Mouse (Mus musculus) MEL (cell line): ENCODE measurements around the gene Nod1.

ENCODE experiments used
- BHLHE40 ChIP-seq: IDR thresholded peaks from 2 replicates; pipeline ENCODE4 v1.6.1; 2012; ENCODE audit warnings: low read depth, mild to moderate bottlenecking, inconsistent platforms, low read length, improper control_type of control experiment, borderline replicate concordance
- CTCF ChIP-seq, 3 experiments: IDR thresholded peaks in 2 of 3; conservative IDR thresholded peaks in 1 of 3; 2 replicates each; pipeline ENCODE4 v1.5.1; 2011 to 2012; ENCODE audit warnings: low read length in 3 of 3, low read depth in 2 of 3, mild to moderate bottlenecking in 2 of 3, improper control_type of control experiment in 1 of 3, inconsistent platforms in 1 of 3, mixed read lengths in 1 of 3, moderate library complexity in 1 of 3; ENCODE audit not compliant: control insufficient read depth in 1 of 3, insufficient read depth in 1 of 3, poor library complexity in 1 of 3, severe bottlenecking in 1 of 3
- GABPA ChIP-seq: IDR thresholded peaks from 2 replicates; pipeline ENCODE4 v1.6.1; 2012; ENCODE audit warnings: low read depth, mild to moderate bottlenecking, inconsistent platforms, low read length, improper control_type of control experiment, moderate library complexity
- GATA1 ChIP-seq: IDR thresholded peaks from 2 replicates; pipeline ENCODE4 v1.6.1; 2011; ENCODE audit warnings: low read depth, low read length, improper control_type of control experiment
- MAFK ChIP-seq: IDR thresholded peaks from 2 replicates; pipeline ENCODE4 v1.6.1; 2011; ENCODE audit warnings: low read depth, mild to moderate bottlenecking, low read length, improper control_type of control experiment, borderline replicate concordance
- MYB ChIP-seq: IDR thresholded peaks from 2 replicates; pipeline ENCODE4 v1.6.1; 2011; ENCODE audit warnings: mild to moderate bottlenecking, low read depth, low read length, improper control_type of control experiment
- POLR2A ChIP-seq, 2 experiments: IDR thresholded peaks; 2 replicates each; pipeline ENCODE4 v1.6.1; 2011 to 2012; ENCODE audit warnings: low read length in 2 of 2, mild to moderate bottlenecking in 2 of 2, control low read depth in 1 of 2, improper control_type of control experiment in 1 of 2, low read depth in 1 of 2, moderate library complexity in 1 of 2; ENCODE audit not compliant: control insufficient read depth in 1 of 2, insufficient read depth in 1 of 2, poor library complexity in 1 of 2
- TAL1 ChIP-seq: IDR thresholded peaks from 2 replicates; pipeline ENCODE4 v1.6.1; 2012; ENCODE audit warnings: mild to moderate bottlenecking, inconsistent platforms, low read length, moderate library complexity, mixed read lengths
- TCF12 ChIP-seq: IDR thresholded peaks from 2 replicates; pipeline ENCODE4 v1.6.1; 2014; ENCODE audit warnings: low read depth, mild to moderate bottlenecking, inconsistent platforms, low read length, improper control_type of control experiment, moderate library complexity

- TF ChIP-seq POLR2A (IDR thresholded peaks at IDR 0.05; ENCODE audit: control insufficient read depth in 1 of 2, insufficient read depth in 1 of 2, low read depth in 1 of 2, low read length in 2 of 2, poor library complexity in 1 of 2) (no peak), TCF12 (no peak), CTCF (IDR thresholded peaks at IDR 0.05 in 2 of 3, conservative IDR thresholded peaks at IDR 0.05 in 1 of 3; ENCODE audit: control insufficient read depth in 1 of 3, insufficient read depth in 1 of 3, low read depth in 2 of 3, low read length in 3 of 3, poor library complexity in 1 of 3, severe bottlenecking in 1 of 3) (no peak), MYB (no peak), BHLHE40 (no peak), GATA1 (no peak), GABPA (no peak), TAL1 (no peak), MAFK (no peak)
Measured at GRCm38 (mm10) chr6:54970506-54970905, 1.9 kb downstream of the Nod1 start.
